Mouse (Mus musculus): ENCODE data around the gene Thpo. TPM values are rescaled to one million over a fixed set of nuclear protein-coding genes. Genes with fewer than 3 reads are reported as not detected.

Thpo gene
- polyA plus RNA-seq, 1 experiment, result 0.15 TPM

DNA sequence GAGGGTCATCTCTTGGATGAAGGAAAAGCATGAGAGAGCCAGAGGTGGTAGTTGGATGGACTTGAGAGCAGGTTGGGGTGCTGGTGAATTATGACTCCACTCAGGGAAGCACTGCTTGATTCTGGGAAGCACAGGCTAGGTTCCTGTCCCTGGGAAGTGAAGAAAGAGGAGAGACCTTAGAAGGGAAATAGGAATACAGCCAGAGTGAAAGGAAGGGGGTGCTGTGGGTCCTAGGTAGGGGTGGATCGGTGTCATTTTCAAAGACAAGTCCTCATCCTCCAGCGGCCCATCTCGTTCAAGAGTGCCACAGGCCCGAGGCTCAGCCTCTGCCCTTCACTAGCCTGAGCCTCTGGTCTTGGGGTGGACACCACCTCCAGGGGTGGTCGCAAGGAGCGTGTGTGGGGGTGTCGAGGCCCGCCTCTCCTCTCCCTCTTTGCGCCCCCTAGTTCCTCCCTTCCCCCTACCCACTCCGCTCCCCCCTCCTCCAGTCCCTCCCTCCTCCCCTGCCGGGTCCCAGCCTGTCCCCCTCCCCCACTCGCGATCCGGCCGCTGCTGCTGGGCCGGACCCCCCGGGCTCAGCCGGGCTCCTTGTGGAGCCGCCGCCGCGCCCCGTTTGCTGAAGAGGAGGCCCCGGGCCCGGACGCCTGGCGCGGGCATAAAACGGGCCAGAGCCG lies 1.9 kb downstream of the Thpo start:
- peaks cover 4% of the 10 kb centered on the region for H3K27me3 ChIP-seq (ENCODE audit: control insufficient read depth, insufficient read depth, insufficient read length)
- H3K36me3 ChIP-seq (ENCODE audit: control insufficient read depth, insufficient read depth), result no peaks in the 10 kb centered on the region
- peak overlapping the region; percentile 49 for H3ac ChIP-seq (ENCODE audit: control insufficient read depth, insufficient read length, low read depth)
- no peak overlapping the region for H3K4me3 ChIP-seq (ENCODE audit: insufficient read depth, poor library complexity, severe bottlenecking)
- no peaks in the 10 kb centered on the region for H3K79me3 ChIP-seq (ENCODE audit: low read depth)
- TF ChIP-seq CEBPB (IDR thresholded peaks at IDR 0.05; ENCODE audit: low read depth) (no peak), MYOD1 (IDR thresholded peaks at IDR 0.05; ENCODE audit: control insufficient read depth, insufficient read length, low read depth) (no peak), MYOG (IDR thresholded peaks at IDR 0.05; ENCODE audit: control insufficient read depth, extremely low read depth, insufficient read length) (no peak), CTCF (IDR thresholded peaks at IDR 0.05; ENCODE audit: control insufficient read depth, insufficient read depth, insufficient read length) (no peak), MAX (IDR thresholded peaks at IDR 0.05) (no peak), FOSL1 (IDR thresholded peaks at IDR 0.05; ENCODE audit: insufficient read depth, low read length, poor library complexity, severe bottlenecking) (no peak), USF1 (IDR thresholded peaks at IDR 0.05; ENCODE audit: low read depth) (no peak)
- H3K79me2 ChIP-seq (ENCODE audit: control insufficient read depth, insufficient read depth), result no peaks in the 10 kb centered on the region

DNA sequence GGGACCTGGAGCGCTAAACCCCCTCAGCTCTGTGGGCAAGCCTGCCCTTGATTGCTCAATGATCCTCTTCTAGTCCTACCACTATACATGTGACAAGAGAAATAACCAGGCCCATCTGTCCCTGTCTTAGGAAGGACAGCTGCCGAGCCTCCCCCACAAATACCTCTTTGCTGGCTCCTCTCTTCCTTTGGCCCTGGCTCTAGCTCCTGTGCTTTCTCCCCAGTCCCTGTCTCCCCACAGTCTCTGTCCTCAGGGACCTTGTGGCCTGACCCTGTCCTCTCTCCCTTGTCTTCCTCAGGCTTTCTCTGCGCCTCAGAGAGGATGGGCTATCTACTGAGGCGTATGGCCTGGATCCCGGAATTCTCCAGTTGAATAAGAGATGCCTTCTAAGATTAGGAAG lies 2.6 kb downstream of the Thpo start:
- H3K4me3 ChIP-seq (ENCODE audit: insufficient read depth, poor library complexity, severe bottlenecking), result no peak overlapping the region
- H3K79me3 ChIP-seq (ENCODE audit: low read depth), result no peaks in the 10 kb centered on the region
- H3K36me3 ChIP-seq (ENCODE audit: control insufficient read depth, insufficient read depth), result no peaks in the 10 kb centered on the region
- no peak for TF ChIP-seq MYOD1 (IDR thresholded peaks at IDR 0.05; ENCODE audit: control insufficient read depth, insufficient read length, low read depth)
- TF ChIP-seq MYOG (IDR thresholded peaks at IDR 0.05; ENCODE audit: control insufficient read depth, extremely low read depth, insufficient read length), result no peak
- TF ChIP-seq MAX (IDR thresholded peaks at IDR 0.05), result no peak
- TF ChIP-seq CTCF (IDR thresholded peaks at IDR 0.05; ENCODE audit: control insufficient read depth, insufficient read depth, insufficient read length), result no peak
- TF ChIP-seq FOSL1 (IDR thresholded peaks at IDR 0.05; ENCODE audit: insufficient read depth, low read length, poor library complexity, severe bottlenecking), result no peak
- H3ac ChIP-seq (ENCODE audit: control insufficient read depth, insufficient read length, low read depth), result no peak overlapping the region
- H3K79me2 ChIP-seq (ENCODE audit: control insufficient read depth, insufficient read depth), result no peaks in the 10 kb centered on the region
- peaks cover 4% of the 10 kb centered on the region for H3K27me3 ChIP-seq (ENCODE audit: control insufficient read depth, insufficient read depth, insufficient read length)

DNA sequence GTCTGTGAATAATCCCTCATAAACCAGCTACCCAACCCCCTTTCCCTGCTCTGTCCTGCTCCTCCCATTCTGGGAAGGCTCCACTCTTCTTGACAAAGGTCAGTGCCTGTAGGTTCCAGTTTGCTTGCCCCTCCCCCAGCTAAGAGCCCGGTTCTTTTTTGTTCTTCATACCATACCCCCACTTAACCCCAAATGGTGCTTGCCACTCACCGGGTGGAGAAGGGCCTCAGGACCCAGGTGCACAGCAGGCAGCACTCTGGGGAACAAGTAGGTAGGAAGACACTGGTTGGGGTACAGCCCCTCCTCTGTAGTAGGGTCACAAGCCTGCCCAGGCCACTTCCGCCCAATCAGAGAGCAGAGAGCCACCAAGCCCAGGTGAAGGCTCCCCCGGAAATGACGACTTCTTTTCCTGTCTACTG lies 4.0 kb downstream of the Thpo start:
- no peak overlapping the region for H3ac ChIP-seq (ENCODE audit: control insufficient read depth, insufficient read length, low read depth)
- H3K79me3 ChIP-seq (ENCODE audit: low read depth), result no peaks in the 10 kb centered on the region
- no peaks in the 10 kb centered on the region for H3K36me3 ChIP-seq (ENCODE audit: control insufficient read depth, insufficient read depth)
- TF ChIP-seq MAX (IDR thresholded peaks at IDR 0.05), result no peak
- TF ChIP-seq USF1 (IDR thresholded peaks at IDR 0.05; ENCODE audit: low read depth), result no peak
- no peak for TF ChIP-seq CEBPB (IDR thresholded peaks at IDR 0.05; ENCODE audit: low read depth)
- no peak for TF ChIP-seq CTCF (IDR thresholded peaks at IDR 0.05; ENCODE audit: control insufficient read depth, insufficient read depth, insufficient read length)
- TF ChIP-seq MYOG (IDR thresholded peaks at IDR 0.05; ENCODE audit: control insufficient read depth, extremely low read depth, insufficient read length), result no peak
- no peak for TF ChIP-seq MYOD1 (IDR thresholded peaks at IDR 0.05; ENCODE audit: control insufficient read depth, insufficient read length, low read depth)
- TF ChIP-seq FOSL1 (IDR thresholded peaks at IDR 0.05; ENCODE audit: insufficient read depth, low read length, poor library complexity, severe bottlenecking), result no peak
- H3K27me3 ChIP-seq (ENCODE audit: control insufficient read depth, insufficient read depth, insufficient read length), result peaks cover 4% of the 10 kb centered on the region
- H3K79me2 ChIP-seq (ENCODE audit: control insufficient read depth, insufficient read depth), result no peaks in the 10 kb centered on the region
- no peak overlapping the region for H3K4me3 ChIP-seq (ENCODE audit: insufficient read depth, poor library complexity, severe bottlenecking)

DNA sequence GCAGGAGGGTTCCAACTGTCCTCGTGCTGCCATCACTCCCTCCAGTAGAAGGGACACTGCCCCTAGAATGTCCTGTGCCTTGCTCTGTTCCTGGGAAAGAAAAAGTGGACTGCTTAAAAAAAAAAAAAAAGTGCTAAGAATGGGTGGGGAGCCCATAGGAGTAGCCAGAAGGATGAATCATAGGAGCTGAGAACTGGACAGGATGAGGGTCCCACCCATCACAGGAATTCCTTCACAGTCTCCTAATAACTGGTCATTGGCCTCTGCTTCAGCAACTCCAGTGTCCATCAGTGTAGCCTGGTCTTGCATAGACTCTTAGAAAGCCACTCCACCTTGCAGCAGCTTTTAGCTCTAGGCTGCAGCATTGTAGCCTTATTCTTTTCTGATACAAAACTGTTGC lies 7.9 kb downstream of the Thpo start:
- Histone ChIP-seq H3K36me3 (ENCODE audit: control insufficient read depth, insufficient read depth) (peaks cover 7% of the 10 kb centered on the region), H3K4me3 (ENCODE audit: insufficient read depth, poor library complexity, severe bottlenecking) (no peak overlapping the region), H3K79me2 (ENCODE audit: control insufficient read depth, insufficient read depth) (no peaks in the 10 kb centered on the region), H3K79me3 (ENCODE audit: low read depth) (no peaks in the 10 kb centered on the region), H3K27me3 (ENCODE audit: control insufficient read depth, insufficient read depth, insufficient read length) (no peaks in the 10 kb centered on the region), H3ac (ENCODE audit: control insufficient read depth, insufficient read length, low read depth) (no peak overlapping the region)
- TF ChIP-seq FOSL1 (IDR thresholded peaks at IDR 0.05; ENCODE audit: insufficient read depth, low read length, poor library complexity, severe bottlenecking) (no peak), MYOG (IDR thresholded peaks at IDR 0.05; ENCODE audit: control insufficient read depth, extremely low read depth, insufficient read length) (no peak), MAX (IDR thresholded peaks at IDR 0.05) (no peak), CTCF (IDR thresholded peaks at IDR 0.05; ENCODE audit: control insufficient read depth, insufficient read depth, insufficient read length) (no peak), MYOD1 (IDR thresholded peaks at IDR 0.05; ENCODE audit: control insufficient read depth, insufficient read length, low read depth) (no peak), USF1 (IDR thresholded peaks at IDR 0.05; ENCODE audit: low read depth) (no peak), CEBPB (IDR thresholded peaks at IDR 0.05; ENCODE audit: low read depth) (no peak)

DNA sequence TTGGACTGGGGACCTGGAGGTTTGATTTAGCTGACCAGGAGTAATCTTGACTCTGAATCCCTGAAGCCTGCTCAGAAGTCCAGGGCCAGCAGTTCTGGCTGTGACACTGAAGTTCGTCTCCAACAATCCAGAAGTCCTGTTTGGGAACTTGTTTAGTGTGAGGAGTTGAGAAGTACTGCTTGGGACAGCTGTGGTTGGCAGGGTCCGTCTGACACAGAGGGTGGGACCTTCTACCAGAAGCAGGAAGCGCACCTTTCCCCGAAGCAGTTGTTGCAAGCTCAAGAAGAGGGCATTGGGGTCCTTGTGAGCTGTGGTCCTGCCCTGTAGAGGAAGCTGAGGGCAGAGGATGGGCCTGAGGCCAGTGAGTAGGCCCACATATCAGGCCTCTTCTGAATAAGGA lies 8.6 kb downstream of the Thpo start:
- Histone ChIP-seq H3K4me3 (ENCODE audit: insufficient read depth, poor library complexity, severe bottlenecking) (no peak overlapping the region), H3K79me2 (ENCODE audit: control insufficient read depth, insufficient read depth) (no peaks in the 10 kb centered on the region), H3K27me3 (ENCODE audit: control insufficient read depth, insufficient read depth, insufficient read length) (no peaks in the 10 kb centered on the region), H3K36me3 (ENCODE audit: control insufficient read depth, insufficient read depth) (peaks cover 8% of the 10 kb centered on the region), H3ac (ENCODE audit: control insufficient read depth, insufficient read length, low read depth) (no peak overlapping the region), H3K79me3 (ENCODE audit: low read depth) (no peaks in the 10 kb centered on the region)
- no peak for TF ChIP-seq CEBPB (IDR thresholded peaks at IDR 0.05; ENCODE audit: low read depth)
- TF ChIP-seq MYOG (IDR thresholded peaks at IDR 0.05; ENCODE audit: control insufficient read depth, extremely low read depth, insufficient read length), result no peak
- TF ChIP-seq CTCF (IDR thresholded peaks at IDR 0.05; ENCODE audit: control insufficient read depth, insufficient read depth, insufficient read length), result no peak
- no peak for TF ChIP-seq USF1 (IDR thresholded peaks at IDR 0.05; ENCODE audit: low read depth)

DNA sequence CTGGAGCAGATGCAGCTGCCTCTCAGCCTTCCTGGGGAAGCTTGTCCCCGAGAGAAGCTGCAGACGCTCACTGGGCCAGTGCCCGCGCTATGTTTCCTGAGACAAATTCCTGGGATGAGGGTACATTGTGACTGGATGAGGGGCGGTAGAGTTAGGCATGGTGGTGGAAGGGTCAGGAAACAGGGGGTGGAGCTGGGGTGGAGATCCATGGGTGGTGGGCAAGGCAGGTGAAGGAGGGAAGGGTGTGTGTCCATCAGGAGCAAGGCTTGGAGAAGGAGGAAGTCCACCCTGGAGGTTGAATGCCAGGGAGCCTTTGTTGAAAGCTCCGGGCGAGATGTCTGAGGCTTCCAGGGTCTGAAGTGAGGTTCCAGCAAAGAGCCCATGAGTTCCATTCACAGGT lies 9.0 kb downstream of the Thpo start:
- no peaks in the 10 kb centered on the region for H3K79me3 ChIP-seq (ENCODE audit: low read depth)
- no peak overlapping the region for H3K4me3 ChIP-seq (ENCODE audit: insufficient read depth, poor library complexity, severe bottlenecking)
- H3K27me3 ChIP-seq (ENCODE audit: control insufficient read depth, insufficient read depth, insufficient read length), result no peaks in the 10 kb centered on the region
- H3K79me2 ChIP-seq (ENCODE audit: control insufficient read depth, insufficient read depth), result no peaks in the 10 kb centered on the region
- peaks cover 12% of the 10 kb centered on the region for H3K36me3 ChIP-seq (ENCODE audit: control insufficient read depth, insufficient read depth)
- no peak overlapping the region for H3ac ChIP-seq (ENCODE audit: control insufficient read depth, insufficient read length, low read depth)
- TF ChIP-seq CTCF (IDR thresholded peaks at IDR 0.05; ENCODE audit: control insufficient read depth, insufficient read depth, insufficient read length) (no peak), MYOG (IDR thresholded peaks at IDR 0.05; ENCODE audit: control insufficient read depth, extremely low read depth, insufficient read length) (no peak), CEBPB (IDR thresholded peaks at IDR 0.05; ENCODE audit: low read depth) (no peak), USF1 (IDR thresholded peaks at IDR 0.05; ENCODE audit: low read depth) (no peak), FOSL1 (IDR thresholded peaks at IDR 0.05; ENCODE audit: insufficient read depth, low read length, poor library complexity, severe bottlenecking) (no peak), MYOD1 (IDR thresholded peaks at IDR 0.05; ENCODE audit: control insufficient read depth, insufficient read length, low read depth) (no peak), MAX (IDR thresholded peaks at IDR 0.05) (no peak)

Data from C2C12 (cell line).